Mouse (Mus musculus): ENCODE results near the gene Mum1. TPM values are rescaled to one million over a fixed set of nuclear protein-coding genes. Genes with fewer than 3 reads are reported as not detected.

The Mum1 gene
- polyA plus RNA-seq (2015; fragmentation: Nextera tagmentation; extraction: Ambion mirVana), result 26.2 TPM in 2 replicates

DNA sequence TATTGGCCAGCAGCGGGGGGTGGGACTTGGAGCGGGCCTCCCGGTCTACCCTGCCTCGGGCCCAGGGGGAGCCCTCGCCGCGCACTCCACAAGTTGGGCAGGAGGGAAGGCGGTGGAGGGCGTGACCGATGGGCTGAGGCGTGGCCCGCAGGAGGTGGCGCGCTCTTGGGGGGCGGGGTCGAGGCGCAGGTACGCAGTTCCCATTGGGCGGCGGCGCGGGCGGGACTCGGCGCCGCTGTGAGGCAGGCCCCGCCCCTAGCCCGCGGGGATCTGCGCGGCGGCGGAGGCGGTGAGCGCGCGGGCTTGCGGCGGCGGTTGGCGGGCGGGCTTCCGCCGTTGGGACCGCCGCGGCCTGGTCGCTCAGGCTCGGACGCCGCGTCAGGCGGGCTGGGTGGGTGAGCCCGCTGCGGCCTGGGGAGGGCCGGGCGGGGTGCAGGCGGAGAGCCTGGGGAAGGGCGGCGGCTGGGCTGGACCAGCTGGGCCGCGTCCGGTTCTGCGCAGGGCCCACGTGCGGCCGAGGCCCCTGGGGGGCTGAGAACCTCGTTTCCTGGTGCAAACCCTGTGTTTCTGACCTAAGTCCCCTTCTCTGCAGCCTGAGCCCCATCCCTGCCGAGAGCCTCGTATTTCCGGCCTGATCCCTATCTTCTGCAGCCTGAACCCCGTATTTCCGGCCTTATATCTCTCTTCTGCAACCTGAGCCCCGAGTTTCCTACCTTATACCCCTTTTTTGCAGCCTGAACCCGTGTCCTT lies at the start of gene Mum1:
Gene Mum1 (plus strand): TSS at position 19 of the 750 bp plus-strand sequence.

DNA sequence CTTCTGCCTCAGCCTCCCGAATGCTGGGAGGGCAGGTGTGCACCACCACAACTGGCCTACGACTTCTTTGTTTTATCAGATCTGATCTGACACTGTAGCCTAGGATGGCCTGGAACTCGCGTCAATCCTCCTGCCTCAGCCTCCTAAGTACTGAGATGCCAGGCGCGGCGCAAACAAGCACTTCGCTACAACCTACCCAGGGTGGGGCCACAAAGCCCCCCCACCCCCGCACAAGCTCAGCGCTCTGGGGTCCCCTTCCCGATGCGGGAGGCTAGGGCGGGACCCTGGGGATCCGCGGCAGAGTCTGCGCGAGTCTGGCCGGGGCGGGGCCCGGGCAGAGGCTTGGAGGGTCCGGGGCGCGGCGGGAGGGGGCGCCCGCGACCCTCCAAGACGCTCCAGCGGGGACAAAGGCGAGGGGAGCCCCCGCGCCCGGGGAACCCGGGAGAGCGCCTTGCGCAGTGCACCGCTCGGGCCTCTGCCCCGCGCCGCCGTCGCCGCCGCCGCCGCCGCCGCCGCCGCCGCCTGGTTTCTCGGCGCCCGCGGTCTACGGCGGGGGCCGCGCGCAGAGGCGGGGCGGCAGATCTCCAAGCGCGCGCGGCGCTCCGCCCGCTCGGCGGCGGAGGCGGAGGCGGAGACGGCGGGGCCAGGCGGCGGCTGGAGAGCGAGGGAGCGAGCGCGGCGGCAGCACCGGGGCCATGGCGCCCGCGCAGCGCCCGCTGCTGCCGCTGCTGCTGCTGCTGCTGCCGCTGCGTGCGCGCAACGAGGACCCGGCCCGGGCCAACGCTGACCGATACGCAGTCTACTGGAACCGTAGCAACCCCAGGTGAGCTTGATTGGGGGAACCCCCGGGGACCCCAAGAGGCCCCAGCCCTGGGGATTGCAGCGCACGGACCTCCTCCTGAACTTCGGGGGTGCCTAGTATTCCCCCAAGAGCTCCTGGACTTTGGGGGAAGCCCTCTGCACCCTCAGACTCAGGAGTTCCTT lies 46.9 kb upstream of the Mum1 start, which contains the start of gene Efna2:
Gene Efna2 (plus strand): TSS at position 415 of the 984 bp plus-strand sequence.

DNA sequence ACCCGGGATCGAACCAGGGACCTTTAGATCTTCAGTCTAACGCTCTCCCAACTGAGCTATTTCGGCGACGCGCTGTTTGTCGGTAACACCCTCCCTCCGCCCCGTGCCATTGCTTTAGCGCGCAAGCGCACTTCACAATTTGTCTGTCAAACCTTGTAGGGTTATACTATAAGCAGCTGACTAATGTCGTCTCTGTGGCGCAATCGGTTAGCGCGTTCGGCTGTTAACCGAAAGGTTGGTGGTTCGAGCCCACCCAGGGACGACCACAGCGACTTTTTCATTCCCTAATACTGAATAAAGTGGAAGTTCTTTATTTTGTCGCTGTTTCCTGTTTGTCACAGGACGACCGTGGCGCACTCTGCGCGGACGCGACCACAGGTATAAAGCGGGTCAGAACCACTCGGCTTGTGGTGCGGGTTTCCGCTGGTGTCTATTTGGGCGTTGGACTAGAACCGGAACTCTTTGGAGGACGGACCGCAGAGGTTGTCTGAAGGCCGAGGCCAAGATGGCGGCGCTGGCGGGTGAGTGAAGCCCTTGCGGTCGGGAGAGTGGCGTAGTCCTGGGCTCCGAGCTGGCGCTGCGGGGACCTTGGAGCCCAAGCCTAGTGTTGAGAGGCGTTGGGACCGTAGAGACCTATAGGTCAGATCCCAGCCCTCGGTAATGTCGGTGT lies 22.9 kb downstream of the Mum1 start, which contains the start of gene Ndufs7:
Gene Ndufs7 (plus strand): TSS at position 151 of the 670 bp plus-strand sequence.

DNA sequence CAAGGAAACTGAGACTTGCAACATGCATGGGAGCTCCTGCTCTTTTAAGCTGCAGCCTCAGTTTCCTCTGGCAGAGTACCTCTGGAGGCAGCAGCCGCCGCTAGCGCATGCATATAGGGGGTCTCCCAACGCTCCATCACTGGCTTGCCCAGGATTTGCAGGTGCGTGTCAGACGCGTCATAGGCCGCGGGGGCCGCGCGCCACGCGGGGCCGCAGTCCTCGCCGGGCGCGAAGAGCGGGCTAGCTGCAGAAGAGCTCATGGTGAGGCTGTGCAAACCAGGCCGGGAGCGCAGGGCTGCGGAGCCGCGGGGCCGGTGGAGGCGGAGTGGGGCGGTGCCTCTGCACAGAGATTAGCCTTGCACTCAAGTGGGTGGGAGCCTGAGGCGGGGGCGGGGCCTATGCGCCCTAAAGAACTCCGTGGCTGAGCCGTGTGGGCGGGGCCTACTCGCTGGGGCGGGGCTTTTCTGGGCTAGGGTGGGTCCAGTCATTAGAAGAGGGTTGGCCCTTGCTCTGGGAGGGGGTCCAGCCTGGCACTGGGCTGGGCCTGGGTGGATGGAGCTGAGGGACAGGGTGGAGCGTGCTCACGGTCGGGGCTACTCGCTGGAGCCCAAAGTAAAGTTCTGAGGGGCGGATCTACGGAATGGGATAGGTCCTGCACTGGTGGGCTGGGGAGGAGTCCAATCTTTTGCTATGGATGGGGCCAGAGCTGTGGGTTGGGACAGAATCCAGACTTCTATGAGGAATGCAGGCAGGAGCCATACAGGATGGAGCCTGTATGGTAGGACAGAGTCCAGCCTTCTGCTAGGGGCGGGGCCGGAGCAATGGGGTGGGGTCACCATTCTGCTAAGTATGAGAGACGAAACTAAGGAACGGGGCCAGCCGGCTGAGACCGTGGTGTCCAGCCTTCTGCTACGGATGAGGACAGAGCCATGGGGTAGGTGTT lies 34.7 kb downstream of the Mum1 start, which contains the start of the genes Gamt and Dazap1:
Gene Gamt (minus strand): TSS at position 371 of the 943 bp plus-strand sequence.
Gene Dazap1 (plus strand): TSS at position 845 of the 943 bp plus-strand sequence.

DNA sequence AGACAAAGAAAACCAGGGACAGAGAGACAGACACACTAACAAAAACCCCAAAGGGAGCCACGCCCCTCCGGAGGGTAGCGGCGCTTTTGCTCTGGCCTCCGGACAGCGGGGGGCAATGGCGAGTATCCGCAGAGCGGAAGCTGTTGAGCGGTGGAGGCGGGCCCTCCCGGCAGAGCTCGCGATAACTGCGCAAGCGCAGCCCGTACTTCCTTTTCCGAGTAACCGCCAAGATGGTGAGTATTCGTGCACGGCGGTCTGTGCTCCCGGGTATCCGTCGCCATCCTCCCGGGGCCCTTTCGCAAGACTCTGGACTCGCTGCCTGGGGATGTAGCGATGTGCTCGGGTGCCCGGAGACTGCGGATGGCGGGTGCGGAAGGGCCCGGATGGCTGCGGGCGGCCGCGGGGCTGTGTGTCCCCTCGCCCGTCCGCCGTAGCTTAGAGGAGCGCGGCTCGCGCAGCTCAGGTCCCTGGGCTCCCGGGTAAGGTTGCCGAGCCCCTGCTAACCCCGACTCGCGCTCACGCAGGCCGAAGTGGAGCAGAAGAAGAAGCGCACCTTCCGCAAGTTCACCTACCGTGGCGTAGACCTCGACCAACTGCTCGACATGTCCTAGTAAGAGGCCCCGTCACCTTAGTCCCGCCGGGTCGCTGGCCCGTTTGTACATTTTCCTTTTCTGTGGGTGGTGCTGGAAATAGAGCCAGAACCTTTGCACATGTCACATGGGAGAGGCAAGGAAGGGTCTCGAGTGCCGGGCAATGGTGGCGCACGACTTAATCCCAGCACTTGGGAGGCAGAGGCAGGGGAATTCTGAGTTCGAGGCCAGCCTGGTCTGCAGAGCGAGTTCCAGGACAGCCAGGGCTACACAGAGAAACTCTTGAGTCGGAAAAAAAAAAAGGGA lies 66.3 kb downstream of the Mum1 start, which contains the start of gene Rps15:
Gene Rps15 (plus strand): TSS at position 203 of the 896 bp plus-strand sequence.

Small RNA genes lying within 50 kb of the gene (microRNA-seq; reads per million reads assigned to microRNA genes)
- not detected for gene Mir6911 (ENCODE audit: borderline replicate concordance, insufficient number of aligned reads)

Other genes starting within 250 kb of the Mum1 start
- gene Tmem259, start 242.1 kb upstream of the Mum1 start, polyA plus RNA-seq (2015; fragmentation: Nextera tagmentation; extraction: Ambion mirVana), result 19.3 and 25.0 TPM in 2 replicates
- 57.9 and 65.3 TPM in 2 replicates for gene Cnn2, start 237.8 kb upstream of the Mum1 start, polyA plus RNA-seq (2015; fragmentation: Nextera tagmentation; extraction: Ambion mirVana)
- gene Abca7, start 229.9 kb upstream of the Mum1 start, polyA plus RNA-seq (2015; fragmentation: Nextera tagmentation; extraction: Ambion mirVana), result 5.5 and 5.7 TPM in 2 replicates
- gene Arhgap45, start 209.8 kb upstream of the Mum1 start, polyA plus RNA-seq (2015; fragmentation: Nextera tagmentation; extraction: Ambion mirVana), result 4.9 and 6.0 TPM in 2 replicates
- gene Polr2e, start 186.6 kb upstream of the Mum1 start, polyA plus RNA-seq (2015; fragmentation: Nextera tagmentation; extraction: Ambion mirVana), result 156 and 175 TPM in 2 replicates
- 1,645 and 2,206 TPM in 2 replicates for gene Gpx4, start 179.3 kb upstream of the Mum1 start, polyA plus RNA-seq (2015; fragmentation: Nextera tagmentation; extraction: Ambion mirVana)
- gene Sbno2, start 120.9 kb upstream of the Mum1 start, polyA plus RNA-seq (2015; fragmentation: Nextera tagmentation; extraction: Ambion mirVana), result 7.0 and 17.7 TPM in 2 replicates
- 10.7 and 13.5 TPM in 2 replicates for gene Stk11, start 110.6 kb upstream of the Mum1 start, polyA plus RNA-seq (2015; fragmentation: Nextera tagmentation; extraction: Ambion mirVana)
- gene Atp5d, start 87.8 kb upstream of the Mum1 start, polyA plus RNA-seq (2015; fragmentation: Nextera tagmentation; extraction: Ambion mirVana), result 381 and 502 TPM in 2 replicates
- 9.5 and 12.7 TPM in 2 replicates for gene Cbarp, start 85.6 kb upstream of the Mum1 start, polyA plus RNA-seq (2015; fragmentation: Nextera tagmentation; extraction: Ambion mirVana)
- gene Midn, start 78.2 kb upstream of the Mum1 start, polyA plus RNA-seq (2015; fragmentation: Nextera tagmentation; extraction: Ambion mirVana), result 9.1 and 14.6 TPM in 2 replicates
- 298 and 357 TPM in 2 replicates for gene Cirbp, start 60.4 kb upstream of the Mum1 start, polyA plus RNA-seq (2015; fragmentation: Nextera tagmentation; extraction: Ambion mirVana)
- gene 1600002K03Rik, start 53.5 kb upstream of the Mum1 start, polyA plus RNA-seq (2015; fragmentation: Nextera tagmentation; extraction: Ambion mirVana), result 23.0 and 26.5 TPM in 2 replicates
- gene Efna2, start 47.0 kb upstream of the Mum1 start, polyA plus RNA-seq (2015; fragmentation: Nextera tagmentation; extraction: Ambion mirVana), result 13.9 and 14.2 TPM in 2 replicates
- gene Ndufs7, start 22.7 kb downstream of the Mum1 start, polyA plus RNA-seq (2015; fragmentation: Nextera tagmentation; extraction: Ambion mirVana), result 325 and 379 TPM in 2 replicates
- gene Gamt, start 34.6 kb downstream of the Mum1 start, polyA plus RNA-seq (2015; fragmentation: Nextera tagmentation; extraction: Ambion mirVana), result 79.8 and 194 TPM in 2 replicates
- 25.3 and 33.2 TPM in 2 replicates for gene Dazap1, start 35.1 kb downstream of the Mum1 start, polyA plus RNA-seq (2015; fragmentation: Nextera tagmentation; extraction: Ambion mirVana)
- gene Rps15, start 66.0 kb downstream of the Mum1 start, polyA plus RNA-seq (2015; fragmentation: Nextera tagmentation; extraction: Ambion mirVana), result 722 and 992 TPM in 2 replicates
- 5.2 and 14.1 TPM in 2 replicates for gene Apc2, start 69.5 kb downstream of the Mum1 start, polyA plus RNA-seq (2015; fragmentation: Nextera tagmentation; extraction: Ambion mirVana)
- 57.7 and 64.6 TPM in 2 replicates for gene 2310011J03Rik, start 94.1 kb downstream of the Mum1 start, polyA plus RNA-seq (2015; fragmentation: Nextera tagmentation; extraction: Ambion mirVana)
- gene Pcsk4, start 103.1 kb downstream of the Mum1 start, polyA plus RNA-seq (2015; fragmentation: Nextera tagmentation; extraction: Ambion mirVana), result 3.2 and 3.3 TPM in 2 replicates
- 5.7 and 5.9 TPM in 2 replicates for gene Reep6, start 103.5 kb downstream of the Mum1 start, polyA plus RNA-seq (2015; fragmentation: Nextera tagmentation; extraction: Ambion mirVana)
- 24.9 and 42.4 TPM in 2 replicates for gene Adamtsl5, start 122.0 kb downstream of the Mum1 start, polyA plus RNA-seq (2015; fragmentation: Nextera tagmentation; extraction: Ambion mirVana)
- 0.26 TPM in 1 of 2 replicates, not detected in the other for gene Plk5, start 130.0 kb downstream of the Mum1 start, polyA plus RNA-seq (2015; fragmentation: Nextera tagmentation; extraction: Ambion mirVana)
- 6.5 and 7.7 TPM in 2 replicates for gene Mex3d, start 161.2 kb downstream of the Mum1 start, polyA plus RNA-seq (2015; fragmentation: Nextera tagmentation; extraction: Ambion mirVana)
- gene Mbd3, start 173.1 kb downstream of the Mum1 start, polyA plus RNA-seq (2015; fragmentation: Nextera tagmentation; extraction: Ambion mirVana), result 90.1 and 97.9 TPM in 2 replicates
- gene Uqcr11, start 180.4 kb downstream of the Mum1 start, polyA plus RNA-seq (2015; fragmentation: Nextera tagmentation; extraction: Ambion mirVana), result 1,129 and 1,245 TPM in 2 replicates
- gene Tcf3, start 207.2 kb downstream of the Mum1 start, polyA plus RNA-seq (2015; fragmentation: Nextera tagmentation; extraction: Ambion mirVana), result 49.3 and 57.5 TPM in 2 replicates